Mouse (Mus musculus): Measurements from ENCODE around the gene Abcc1. TPM values are rescaled to one million over a fixed set of nuclear protein-coding genes. Genes with fewer than 3 reads are reported as not detected.

The Abcc1 gene
- polyA plus RNA-seq (2017; shearing (Covaris generic)), result 10 to 100 TPM; 30.9 to 35.4 TPM

DNA sequence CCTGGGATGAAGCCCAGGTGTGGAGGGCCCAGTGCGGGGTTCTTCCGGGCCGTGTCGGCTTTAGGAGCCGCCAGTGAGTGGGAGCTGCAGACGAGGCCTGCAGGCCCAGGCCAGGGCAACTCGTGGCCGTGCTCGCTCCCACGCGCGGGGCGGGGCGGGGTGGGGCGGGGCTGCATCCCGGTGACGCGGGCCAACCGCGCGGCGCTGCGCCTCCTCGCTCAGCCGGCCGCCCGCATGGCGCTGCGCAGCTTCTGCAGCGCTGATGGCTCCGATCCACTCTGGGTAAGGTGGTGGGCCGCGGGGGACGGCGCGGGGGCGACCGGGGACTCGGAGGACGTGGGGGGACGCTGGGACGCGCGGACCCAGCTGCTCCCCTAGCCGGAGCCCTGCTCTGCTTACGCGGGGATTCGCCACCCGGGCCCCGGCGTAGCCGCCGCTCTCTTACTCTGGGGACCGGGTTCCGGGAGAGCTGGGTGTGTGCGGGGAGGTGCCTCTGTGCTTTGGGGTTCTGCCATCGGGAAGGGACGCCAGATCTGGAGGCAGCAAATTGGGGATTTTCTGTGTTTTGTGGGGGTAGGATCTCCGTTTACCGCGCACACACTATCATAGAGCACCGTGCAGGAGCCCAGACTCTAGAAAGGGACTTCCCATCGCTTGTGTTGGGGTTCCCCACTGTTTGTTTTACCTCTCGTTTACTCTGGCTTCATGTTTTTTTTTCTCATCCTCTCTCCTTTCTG is at the start of gene Abcc1:
Gene Abcc1, plus strand, starts transcription at position 197 of the 737 bp plus-strand sequence.

DNA sequence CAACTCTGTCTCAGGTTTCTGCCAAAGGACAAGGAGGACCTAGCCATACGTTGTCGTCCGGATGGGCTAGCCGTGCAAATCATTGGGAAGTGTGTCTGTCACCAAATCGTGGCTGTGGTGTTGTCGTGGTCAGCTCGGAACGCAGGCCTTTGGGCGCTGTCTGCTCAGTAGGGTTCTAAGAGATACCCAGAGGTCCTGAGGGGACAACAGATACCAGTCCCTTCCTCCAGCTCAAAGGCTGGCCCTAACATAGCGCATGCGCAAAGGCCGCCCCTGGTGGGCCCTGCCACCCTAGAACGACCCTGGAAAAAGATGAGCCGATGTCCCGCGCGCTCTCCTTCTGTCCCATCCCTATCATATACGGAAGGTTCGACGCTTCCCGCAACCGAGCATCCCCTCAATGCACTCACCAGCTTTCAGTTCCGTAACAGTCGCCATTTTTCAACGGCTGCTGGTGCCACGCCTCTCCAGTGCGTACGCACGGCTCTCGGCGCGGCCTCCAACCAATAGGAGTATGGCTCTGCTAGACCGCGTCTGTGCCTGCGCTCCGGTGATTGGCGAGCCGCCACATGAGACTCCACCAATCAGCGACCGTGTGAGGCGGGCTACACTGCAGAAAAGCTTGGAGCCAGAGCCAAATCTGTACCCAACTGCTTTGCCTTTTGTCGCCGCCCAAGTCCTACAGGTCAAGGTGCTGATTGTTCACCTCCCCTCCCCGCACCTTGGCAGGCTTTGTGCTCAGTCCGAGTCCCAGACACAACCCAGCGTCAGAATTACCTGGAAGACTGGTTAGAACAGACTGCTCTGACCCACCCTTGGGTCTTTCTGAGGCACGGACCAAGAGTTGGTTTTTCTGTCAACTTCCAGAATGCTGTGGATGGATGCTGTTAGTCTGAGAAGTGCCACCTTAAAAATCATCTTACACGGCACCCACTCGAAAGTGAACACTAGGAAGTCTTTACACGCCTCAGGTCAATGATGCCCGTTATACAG is 44.2 kb upstream of the Abcc1 start, which contains the start of gene Fopnl:
Gene Fopnl, minus strand, starts transcription at position 522 of the 993 bp plus-strand sequence.

Other genes with a start within 250 kb of the Abcc1 start
- gene Nde1, start 198.3 kb upstream of the Abcc1 start, polyA plus RNA-seq (2017; shearing (Covaris generic)), result 10 to 100 TPM; 75.7 to 91.9 TPM
- gene Marf1, start 198.2 kb upstream of the Abcc1 start, polyA plus RNA-seq (2017; shearing (Covaris generic)), result 1 to 10 TPM; 6.5 to 7.2 TPM
- under 1 TPM; 0.13 to 0.17 TPM for gene Myh11, start 70.2 kb upstream of the Abcc1 start, polyA plus RNA-seq (2017; shearing (Covaris generic))
- gene Fopnl, start 44.2 kb upstream of the Abcc1 start, polyA plus RNA-seq (2017; shearing (Covaris generic)), result 100 to 1,000 TPM in 1 of 2 experiments, 10 to 100 TPM in 1; 85.2 to 115 TPM
- gene A630010A05Rik, start 200.8 kb downstream of the Abcc1 start, polyA plus RNA-seq (2017; shearing (Covaris generic)), result under 1 TPM; 0.13 to 0.76 TPM

Measured in inflammation-experienced regulatory T-cells (primary cell).